Mouse (Mus musculus) kidney, adult 2 months (tissue): ENCODE data around the gene Rbfox3.

Source experiments
- CTCF ChIP-seq: fragments of 200-500 bp; conservative IDR thresholded peaks from 2 replicates; pipeline ENCODE4 v1.5.1; 2011; ENCODE audit warnings: low read depth, mild to moderate bottlenecking, control low read depth, low read length, moderate library complexity, mixed read lengths; ENCODE audit not compliant: insufficient read depth, insufficient read length
- POLR2A ChIP-seq: fragments of 200-500 bp; IDR thresholded peaks from one replicate; pipeline ENCODE4 v1.6.1; 2011; ENCODE audit warnings: low read depth, low read length, control low read depth

GRCm38 (mm10) chr11:118940539-118940938 is 29.1 kb upstream of the Rbfox3 start:
- TF ChIP-seq CTCF (no peak), POLR2A (no peak)
